In the genomic region with DNA sequence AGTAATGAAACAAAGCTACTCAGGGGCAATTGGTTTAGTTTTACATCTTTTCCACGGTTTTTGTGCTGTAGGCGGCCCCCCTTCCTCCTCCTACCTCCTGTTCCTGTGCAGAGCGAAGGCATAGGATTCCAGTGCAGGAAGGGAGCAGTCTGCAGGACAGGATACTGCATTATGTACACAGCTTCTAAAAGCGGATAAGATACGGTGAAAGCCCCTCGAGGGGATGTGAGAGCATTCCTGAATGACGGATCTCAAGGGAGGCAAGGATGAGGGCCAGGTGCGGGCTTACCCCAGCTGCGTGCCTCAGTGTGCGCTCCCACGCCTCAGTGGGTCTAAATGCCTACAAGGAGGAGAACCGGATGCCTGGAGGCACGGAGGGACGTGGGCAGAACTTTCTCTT, we compare ENCODE assay signal across 10 mouse cellular contexts. TPM values are rescaled to one million over a fixed set of nuclear protein-coding genes. Genes with fewer than 3 reads are reported as not detected.
DNase-seq lines count a peak whose midpoint lies in the region; ATAC-seq and TF ChIP-seq lines count a peak whose summit lies in the region.
"Had no signal": no experiment of that assay in that cellular context is flagged by ENCODE, and none has a peak within 500 bp of the region (broad histone marks: within the 10 kb centered on the region; RNA-seq: fewer than 3 reads in every experiment).

No protein-coding gene starts in this region.

- H3K27ac ChIP-seq in kidney, embryonic 16.5 days (ENCODE audit: low read length) = no peak overlapping the region
- H3K27ac ChIP-seq in intestine, embryonic 16.5 days (ENCODE audit: low read length) = no peak overlapping the region
- no peak overlapping the region for H3K27ac ChIP-seq in stomach, postnatal 0 days (replicated peaks)
- H3K27ac ChIP-seq: gastrocnemius, adult 2 months; left cerebral cortex, adult 2 months had no signal

- DNase-seq in kidney, postnatal 14 days = no peak
- peak; percentile 12 to 16 for DNase-seq in right cerebral cortex, adult 2 months (ENCODE audit: low spot score in 2 of 2)
- no peak for DNase-seq in right cerebral cortex, postnatal 10 days (ENCODE audit: low spot score in 2 of 2)
- DNase-seq in stomach, postnatal 0 days (ENCODE audit: low spot score) = no peak
- DNase-seq: gastrocnemius, adult 2 months; kidney, adult 11 months had no signal

- no peaks in the 10 kb centered on the region for H3K9me3 ChIP-seq in kidney, embryonic 16.5 days (ENCODE audit: low read length)
- no peaks in the 10 kb centered on the region for H3K9me3 ChIP-seq in intestine, embryonic 16.5 days (ENCODE audit: control insufficient read depth, low read length)
- no peaks in the 10 kb centered on the region for H3K9me3 ChIP-seq in stomach, postnatal 0 days (ENCODE audit: control insufficient read depth, low read length)

- H3K4me3 ChIP-seq in kidney, embryonic 16.5 days (ENCODE audit: low read length) = peak overlapping the region; percentile 13
- H3K4me3 ChIP-seq in intestine, embryonic 16.5 days (ENCODE audit: low read length) = no peak overlapping the region
- H3K4me3 ChIP-seq in stomach, postnatal 0 days (ENCODE audit: low read depth, low read length) = no peak overlapping the region
- H3K4me3 ChIP-seq: gastrocnemius, adult 2 months; left cerebral cortex, adult 2 months had no signal

- ATAC-seq in kidney, embryonic 16.5 days (ENCODE audit: low FRiP score, low TSS enrichment) = peak; percentile 84; the same call in 1 of the 2 replicates
- no peak for ATAC-seq in intestine, embryonic 16.5 days
- ATAC-seq in stomach, postnatal 0 days (ENCODE audit: low FRiP score, low TSS enrichment) = no peak
- ATAC-seq in cerebellum, adult (ENCODE audit: insufficient number of reproducible peaks, low FRiP score, low TSS enrichment) = no peak

- no peak for TF ChIP-seq CTCF in stomach, postnatal 0 days (IDR thresholded peaks at IDR 0.05; ENCODE audit: low read depth)

- WGBS in kidney, embryonic 16.5 days = 6% methylated on average over 14 of the region's 14 CpGs
- WGBS in intestine, embryonic 16.5 days = 36% methylated on average over 14 of the region's 14 CpGs
- WGBS in stomach, postnatal 0 days = 20% methylated on average over 14 of the region's 14 CpGs

- no peaks in the 10 kb centered on the region for H3K27me3 ChIP-seq in kidney, embryonic 16.5 days (ENCODE audit: insufficient read depth, low read length)
- no peaks in the 10 kb centered on the region for H3K27me3 ChIP-seq in intestine, embryonic 16.5 days (replicated peaks; ENCODE audit: control insufficient read depth, insufficient read depth, low read length)
- no peaks in the 10 kb centered on the region for H3K27me3 ChIP-seq in stomach, postnatal 0 days (ENCODE audit: control insufficient read depth, insufficient read depth, low read length)

- TF ChIP-seq EP300 in stomach, postnatal 0 days (optimal IDR thresholded peaks at IDR 0.05) = no peak

- H3K4me2 ChIP-seq in kidney, embryonic 16.5 days (replicated peaks; ENCODE audit: low read depth, low read length) = peak overlapping the region; percentile 42
- 0 out of 2 replicates have a peak overlapping the region, but pooled peaks have one; percentile 20 for H3K4me2 ChIP-seq in intestine, embryonic 16.5 days (ENCODE audit: low read depth, low read length)
- peak overlapping the region; percentile 36 for H3K4me2 ChIP-seq in stomach, postnatal 0 days (replicated peaks; ENCODE audit: low read depth)

- peaks cover 7% of the 10 kb centered on the region; the same call in 1 of the 2 replicates for H3K4me1 ChIP-seq in kidney, embryonic 16.5 days (ENCODE audit: insufficient read depth, low read length)
- H3K4me1 ChIP-seq in intestine, embryonic 16.5 days (ENCODE audit: control insufficient read depth, insufficient read depth, low read length) = no peaks in the 10 kb centered on the region
- no peaks in the 10 kb centered on the region for H3K4me1 ChIP-seq in stomach, postnatal 0 days (replicated peaks; ENCODE audit: control insufficient read depth, insufficient read depth)

- no peaks in the 10 kb centered on the region for H3K36me3 ChIP-seq in kidney, embryonic 16.5 days (ENCODE audit: insufficient read depth, low read length)
- H3K36me3 ChIP-seq in intestine, embryonic 16.5 days (ENCODE audit: control insufficient read depth, insufficient read depth, low read length) = no peaks in the 10 kb centered on the region
- H3K36me3 ChIP-seq in stomach, postnatal 0 days (ENCODE audit: control insufficient read depth, insufficient read depth, low read length) = no peaks in the 10 kb centered on the region

- H3K9ac ChIP-seq in kidney, embryonic 16.5 days (replicated peaks; ENCODE audit: low read length) = no peak overlapping the region
- H3K9ac ChIP-seq in intestine, embryonic 16.5 days (ENCODE audit: low read depth, low read length) = no peak overlapping the region
- H3K9ac ChIP-seq in stomach, postnatal 0 days (ENCODE audit: low read length) = no peak overlapping the region

RNA-seq across cellular contexts. Expression of a gene that starts 53.1 kb away (rescaled TPM):
- polyA plus RNA-seq in kidney, embryonic 16.5 days (2015; fragmentation: Nextera tagmentation; extraction: Ambion mirVana) = 3.7 and 8.9 TPM in 2 replicates
- 6.5 and 8.0 TPM in 2 replicates for polyA plus RNA-seq in intestine, embryonic 16.5 days (2015; fragmentation: Nextera tagmentation; extraction: Ambion mirVana)
- 539 and 549 TPM in 2 replicates for polyA plus RNA-seq in stomach, postnatal 0 days (2015; fragmentation: Nextera tagmentation; extraction: Ambion mirVana)

Comparison
In these comparisons a context has a peak if more than half of its experiments do, and no peak if none do; other contexts are left out.
1. DNase-seq: peak in right cerebral cortex, adult 2 months (2 of 2); none in kidney, postnatal 14 days (single experiment), right cerebral cortex, postnatal 10 days (0 of 2) and stomach, postnatal 0 days (single experiment).
2. RNA of a gene that starts 53.1 kb away (polyA plus RNA-seq): 539 to 549 TPM in stomach, postnatal 0 days; 3.7 to 8.9 TPM in kidney, embryonic 16.5 days and 6.5 to 8.0 TPM in intestine, embryonic 16.5 days; every median in the first group is over 10 times any median in the second.
3. Peak in every context shown above with its lines, with median percentiles within 50 percentile points of each other: H3K4me2 ChIP-seq.